Mouse (Mus musculus) forebrain, embryonic 16.5 days (tissue): Measurements from ENCODE around the gene Rora. TPM values are rescaled to one million over a fixed set of nuclear protein-coding genes. Genes with fewer than 3 reads are reported as not detected.
A peak's percentile ranks its signal among the peaks of the same experiment; 100 is the strongest.

Experiments used
- ATAC-seq: fragments of 200-750 bp; cut with Nextera tagmentation; 2 replicates; pipeline ENCODE4 v1.8.0; 2017; ENCODE audit warnings: mild to moderate bottlenecking, moderate library complexity
- H3K27ac ChIP-seq: fragments of 300-500 bp; sonication (generic); 2 replicates; pipeline ENCODE4 v1.5.1; 2014; ENCODE audit warnings: low read length, control low read depth
- H3K27me3 ChIP-seq: fragments of 300-500 bp; sonication (generic); replicated peaks from 2 replicates; pipeline ENCODE4 v1.6.1; 2014; ENCODE audit warnings: low read length; ENCODE audit not compliant: control insufficient read depth, insufficient read depth
- H3K36me3 ChIP-seq: fragments of 300-500 bp; sonication (generic); 2 replicates; pipeline ENCODE4 v1.6.1; 2014; ENCODE audit not compliant: control insufficient read depth, insufficient read depth
- H3K4me1 ChIP-seq: fragments of 300-500 bp; sonication (generic); replicated peaks from 2 replicates; pipeline ENCODE4 v1.6.1; 2014; ENCODE audit warnings: low read length; ENCODE audit not compliant: control insufficient read depth, insufficient read depth
- H3K4me2 ChIP-seq: fragments of 300-500 bp; sonication (generic); 2 replicates; pipeline ENCODE4 v1.6.1; 2014; ENCODE audit warnings: mild to moderate bottlenecking, low read length, control low read depth
- H3K4me3 ChIP-seq: fragments of 300-500 bp; sonication (generic); replicated peaks from 2 replicates; pipeline ENCODE4 v1.5.1; 2014; ENCODE audit warnings: mild to moderate bottlenecking, low read length, control low read depth
- H3K9ac ChIP-seq: fragments of 300-500 bp; sonication (generic); replicated peaks from 2 replicates; pipeline ENCODE4 v1.6.1; 2014; ENCODE audit warnings: low read depth, low read length, control low read depth
- H3K9me3 ChIP-seq: fragments of 300-500 bp; sonication (generic); 2 replicates; pipeline ENCODE4 v1.6.1; 2016; ENCODE audit warnings: low read length; ENCODE audit not compliant: control insufficient read depth
- WGBS: fragments of 180-500 bp; shearing (Covaris S2); extraction: QIAGEN DNeasy Blood & Tissue Kit; methylation state at CpG from one replicate; pipeline ENCODE4 v1.1.7; 2014; 5-methylcytosine and 5-hydroxymethylcytosine counted together
- polyA plus RNA-seq: library from polyadenylated mRNA; unstranded; fragments of >200 nt; fragmentation: Nextera tagmentation; extraction: Ambion mirVana; gene quantifications from 2 replicates; pipeline ENCODE4 v1.2.1, GENCODE M21; 2015

Rora gene
- polyA plus RNA-seq, 1 experiment from 2014 or later, result 7.9 TPM

DNA sequence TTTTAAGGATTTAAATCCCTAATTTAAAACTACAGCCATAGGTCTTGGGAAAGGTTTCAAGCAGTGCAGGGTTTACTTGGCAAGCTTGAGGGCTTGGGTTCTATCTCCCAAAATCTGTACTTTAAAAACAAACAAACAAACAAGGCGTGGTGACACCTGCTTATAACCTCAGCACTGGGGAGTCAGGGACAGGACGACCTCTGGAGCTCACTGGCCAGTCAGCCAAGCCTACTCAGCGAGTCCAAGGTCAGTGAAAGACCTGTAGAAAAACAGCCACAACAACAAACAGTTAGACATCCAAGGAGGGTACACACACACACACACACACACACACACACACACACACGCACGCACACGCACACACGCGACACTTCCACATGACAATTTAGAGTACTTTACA, 538.9 kb downstream of the Rora start:
- H3K27ac ChIP-seq, result no peak overlapping the region
- H3K4me3 ChIP-seq, result no peak overlapping the region
- no peak overlapping the region for H3K9ac ChIP-seq
- no peak overlapping the region for H3K4me2 ChIP-seq
- no peaks in the 10 kb centered on the region for H3K36me3 ChIP-seq
- peaks cover 3% of the 10 kb centered on the region; the same call in 1 of the 2 replicates for H3K4me1 ChIP-seq
- WGBS, result 87% methylated on average over 8 of the region's 8 CpGs
- no peaks in the 10 kb centered on the region for H3K27me3 ChIP-seq
- H3K9me3 ChIP-seq, result no peaks in the 10 kb centered on the region
- no peak for ATAC-seq

DNA sequence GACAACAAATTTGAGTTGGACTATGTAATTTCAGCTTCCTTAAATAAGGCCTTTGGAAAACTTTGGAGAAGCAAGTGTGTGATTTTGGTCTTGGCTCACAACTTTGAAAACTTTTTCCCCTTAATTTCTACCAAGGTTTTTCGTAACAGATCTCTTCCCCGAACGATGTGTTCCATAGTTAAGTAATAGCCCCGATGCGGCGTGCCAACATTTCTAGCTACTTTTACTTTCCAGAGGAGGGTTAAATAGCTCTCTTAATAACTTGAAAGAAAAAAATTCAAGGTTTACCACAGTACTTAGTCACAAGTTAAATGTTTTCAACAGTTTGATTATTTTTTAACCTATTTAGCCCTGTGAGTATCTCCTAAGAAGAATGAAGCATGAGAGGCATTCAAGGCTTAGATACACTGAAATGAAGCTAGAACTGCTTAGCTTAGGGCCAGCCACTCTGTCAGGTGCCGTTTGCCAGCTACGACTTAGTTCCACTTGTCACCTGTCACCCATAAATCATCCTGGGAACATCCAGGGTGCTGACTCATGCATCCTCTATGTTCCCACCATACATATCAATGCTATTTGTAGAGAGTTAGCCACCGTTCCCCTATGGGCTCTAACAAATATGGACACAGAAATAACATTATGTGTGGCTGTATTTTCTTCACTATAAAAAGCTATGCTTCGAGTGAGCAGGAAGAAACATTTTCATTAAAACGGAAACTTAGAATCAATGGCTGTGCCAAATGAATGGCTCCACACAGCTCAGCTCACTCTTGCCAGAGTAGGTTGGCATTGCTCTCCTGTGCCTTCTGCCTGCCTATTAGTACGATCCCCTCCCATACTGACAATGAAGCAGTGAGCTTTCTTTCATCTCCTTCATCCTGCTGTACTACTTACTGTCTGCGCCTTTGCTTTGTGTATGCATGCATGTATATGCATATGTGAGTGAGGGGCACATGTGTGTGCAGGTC, 541.3 kb downstream of the Rora start:
- Histone ChIP-seq H3K9ac (no peak overlapping the region), H3K27me3 (no peaks in the 10 kb centered on the region), H3K4me3 (no peak overlapping the region), H3K4me1 (peaks cover 3% of the 10 kb centered on the region; the same call in 1 of the 2 replicates), H3K36me3 (no peaks in the 10 kb centered on the region), H3K4me2 (no peak overlapping the region), H3K27ac (no peak overlapping the region), H3K9me3 (no peaks in the 10 kb centered on the region)
- peak; percentile 40; the same call in 1 of the 2 replicates for ATAC-seq
- 84% methylated on average over 13 of the region's 13 CpGs for WGBS

DNA sequence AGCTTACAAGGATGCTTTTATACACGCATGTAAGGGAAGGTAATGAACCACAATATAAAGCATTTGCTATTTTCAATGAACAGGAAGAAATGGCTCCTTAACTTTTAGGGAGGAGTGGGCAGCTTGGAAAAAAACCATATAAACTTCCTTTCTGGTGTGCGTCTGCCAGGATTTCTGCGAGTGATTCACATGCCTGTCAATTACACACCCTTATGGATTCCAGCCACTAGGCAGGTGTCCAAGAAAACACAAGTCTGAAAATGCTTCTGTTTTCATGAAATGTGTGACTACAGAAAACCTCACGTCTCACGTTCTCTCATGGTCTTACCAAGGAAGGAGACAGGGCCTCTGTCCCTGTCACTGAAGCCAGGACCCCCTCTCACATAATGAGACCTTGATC, 560.2 kb downstream of the Rora start:
- 25% methylated on average over 5 of the region's 5 CpGs for WGBS
- Histone ChIP-seq H3K27ac (no peak overlapping the region), H3K9me3 (no peaks in the 10 kb centered on the region), H3K36me3 (no peaks in the 10 kb centered on the region), H3K27me3 (no peaks in the 10 kb centered on the region), H3K4me1 (peaks cover 10% of the 10 kb centered on the region), H3K4me2 (no peak overlapping the region), H3K4me3 (no peak overlapping the region), H3K9ac (no peak overlapping the region)
- no peak for ATAC-seq

DNA sequence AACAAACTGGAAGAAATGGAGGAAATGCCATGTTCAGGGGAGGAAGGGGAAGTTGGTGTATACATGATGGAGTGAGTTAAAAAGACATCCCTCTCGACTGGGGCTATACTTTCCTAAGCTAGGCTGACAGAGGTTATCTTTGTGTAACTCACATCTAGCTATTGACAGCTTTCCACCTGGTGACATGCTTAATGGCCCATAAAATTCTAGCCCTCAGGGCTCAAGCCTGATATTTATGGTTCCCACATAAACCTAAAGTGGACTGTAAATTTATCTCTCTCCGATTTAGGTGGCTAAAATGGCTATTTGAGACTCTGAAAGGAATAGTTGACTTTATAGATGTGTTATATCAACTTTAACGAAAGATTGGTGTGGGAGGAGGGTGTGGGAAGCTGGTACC, 571.3 kb downstream of the Rora start:
- no peaks in the 10 kb centered on the region for H3K27me3 ChIP-seq
- H3K27ac ChIP-seq, result no peak overlapping the region
- no peak overlapping the region for H3K9ac ChIP-seq
- H3K4me2 ChIP-seq, result no peak overlapping the region
- 73% methylated on average over 3 of the region's 3 CpGs for WGBS
- H3K4me3 ChIP-seq, result no peak overlapping the region
- H3K9me3 ChIP-seq, result no peaks in the 10 kb centered on the region
- H3K4me1 ChIP-seq, result no peaks in the 10 kb centered on the region; the same call in 1 of the 2 replicates
- no peak for ATAC-seq
- no peaks in the 10 kb centered on the region for H3K36me3 ChIP-seq

DNA sequence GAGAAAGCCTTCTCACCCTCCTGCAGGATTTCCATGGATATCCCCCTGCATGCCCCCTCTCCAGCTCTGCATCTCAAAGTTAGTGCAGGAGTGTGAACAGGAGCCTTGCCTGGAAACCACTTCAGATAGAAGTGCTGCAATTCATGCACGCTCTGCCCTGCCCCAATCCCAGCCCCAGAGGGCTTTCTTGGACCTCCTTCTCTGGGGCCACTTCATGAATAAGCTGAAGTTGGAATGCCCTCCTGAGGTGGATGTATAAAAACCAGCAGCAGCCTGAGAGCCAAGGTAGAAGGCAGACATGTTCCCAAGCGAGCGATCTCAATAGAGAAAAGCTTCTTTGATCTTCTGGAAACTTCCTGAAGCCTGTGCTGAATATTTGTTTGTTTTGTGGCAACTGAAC, 572.8 kb downstream of the Rora start:
- WGBS, result 31% methylated on average over 3 of the region's 3 CpGs
- no peak overlapping the region for H3K27ac ChIP-seq
- no peaks in the 10 kb centered on the region; the same call in 1 of the 2 replicates for H3K4me1 ChIP-seq
- H3K36me3 ChIP-seq, result no peaks in the 10 kb centered on the region
- ATAC-seq, result no peak
- no peaks in the 10 kb centered on the region for H3K9me3 ChIP-seq
- no peak overlapping the region for H3K4me3 ChIP-seq
- no peak overlapping the region for H3K4me2 ChIP-seq
- H3K9ac ChIP-seq, result no peak overlapping the region
- H3K27me3 ChIP-seq, result no peaks in the 10 kb centered on the region

DNA sequence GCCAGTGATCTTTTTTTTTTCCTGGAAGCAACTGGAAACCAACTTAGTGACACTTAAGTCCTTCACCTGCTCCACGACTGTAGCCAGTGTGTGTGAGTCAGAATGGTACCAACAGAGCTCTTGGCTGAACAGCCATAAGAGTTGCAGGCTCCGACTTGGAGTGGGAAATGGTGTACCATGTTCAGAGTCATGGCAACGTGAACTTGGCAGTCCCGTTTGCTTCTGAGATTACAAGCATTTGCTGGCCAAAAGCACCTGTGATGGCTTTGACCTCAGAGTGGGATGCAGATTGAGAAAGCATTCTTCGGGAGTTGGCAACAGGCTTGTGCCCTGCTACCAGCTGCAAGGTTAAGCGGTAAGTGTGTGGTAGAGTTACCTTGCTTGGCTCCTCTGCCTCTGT, 574.2 kb downstream of the Rora start:
- Histone ChIP-seq H3K27ac (no peak overlapping the region), H3K4me1 (no peaks in the 10 kb centered on the region; the same call in 1 of the 2 replicates), H3K27me3 (no peaks in the 10 kb centered on the region), H3K4me2 (no peak overlapping the region), H3K4me3 (no peak overlapping the region), H3K36me3 (no peaks in the 10 kb centered on the region), H3K9me3 (no peaks in the 10 kb centered on the region), H3K9ac (no peak overlapping the region)
- no peak for ATAC-seq
- WGBS, result 89% methylated on average over 6 of the region's 6 CpGs

DNA sequence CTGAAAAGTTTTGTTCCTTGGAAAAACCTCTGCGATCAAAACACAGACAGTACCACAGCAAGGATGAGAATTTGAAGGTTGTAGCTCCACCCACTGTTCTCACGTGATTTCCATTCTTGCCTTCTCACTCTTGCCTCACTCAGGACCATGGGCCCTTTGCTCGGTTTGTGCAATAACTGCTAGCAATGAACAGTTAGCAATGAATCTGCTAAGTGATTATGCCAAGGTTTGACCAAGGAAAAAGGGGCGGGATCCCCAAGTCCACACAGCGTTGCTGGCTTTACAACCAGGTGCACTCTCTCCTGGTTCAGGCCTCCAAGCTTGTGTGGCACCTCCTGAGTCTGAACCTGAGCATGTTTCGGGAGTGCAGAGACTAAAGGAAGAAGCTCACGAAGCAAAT, 576.3 kb downstream of the Rora start:
- Histone ChIP-seq H3K27me3 (no peaks in the 10 kb centered on the region), H3K27ac (no peak overlapping the region), H3K4me2 (no peak overlapping the region), H3K9me3 (no peaks in the 10 kb centered on the region), H3K4me1 (peaks cover 7% of the 10 kb centered on the region), H3K36me3 (no peaks in the 10 kb centered on the region), H3K4me3 (no peak overlapping the region), H3K9ac (no peak overlapping the region)
- ATAC-seq, result no peak
- WGBS, result 89% methylated on average over 7 of the region's 7 CpGs

DNA sequence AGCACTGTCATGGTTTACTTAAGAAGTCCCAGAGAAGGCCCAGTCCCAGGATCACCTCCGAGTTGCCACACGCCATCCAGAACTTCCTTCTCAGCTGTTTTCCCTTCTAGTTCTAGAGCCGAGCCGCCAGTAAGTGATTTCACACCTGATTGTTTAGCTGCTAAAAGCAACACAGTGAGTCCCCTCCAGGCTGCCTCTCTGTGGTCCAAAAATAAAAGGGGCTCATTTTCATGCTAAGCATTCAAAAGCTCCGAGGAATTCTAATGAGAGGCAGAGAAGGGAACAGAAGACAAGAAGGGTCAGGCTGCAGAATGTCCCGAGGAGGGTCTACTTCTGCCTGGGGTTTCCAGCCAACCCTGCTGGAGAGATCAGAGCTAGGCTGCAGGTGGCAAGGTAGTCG, 580.9 kb downstream of the Rora start:
- H3K9me3 ChIP-seq, result no peaks in the 10 kb centered on the region
- no peak overlapping the region for H3K4me3 ChIP-seq
- no peak overlapping the region for H3K27ac ChIP-seq
- no peak for ATAC-seq
- H3K27me3 ChIP-seq, result no peaks in the 10 kb centered on the region
- H3K36me3 ChIP-seq, result no peaks in the 10 kb centered on the region
- no peak overlapping the region for H3K4me2 ChIP-seq
- WGBS, result 7% methylated on average over 7 of the region's 7 CpGs
- H3K9ac ChIP-seq, result no peak overlapping the region
- peaks cover 7% of the 10 kb centered on the region for H3K4me1 ChIP-seq

DNA sequence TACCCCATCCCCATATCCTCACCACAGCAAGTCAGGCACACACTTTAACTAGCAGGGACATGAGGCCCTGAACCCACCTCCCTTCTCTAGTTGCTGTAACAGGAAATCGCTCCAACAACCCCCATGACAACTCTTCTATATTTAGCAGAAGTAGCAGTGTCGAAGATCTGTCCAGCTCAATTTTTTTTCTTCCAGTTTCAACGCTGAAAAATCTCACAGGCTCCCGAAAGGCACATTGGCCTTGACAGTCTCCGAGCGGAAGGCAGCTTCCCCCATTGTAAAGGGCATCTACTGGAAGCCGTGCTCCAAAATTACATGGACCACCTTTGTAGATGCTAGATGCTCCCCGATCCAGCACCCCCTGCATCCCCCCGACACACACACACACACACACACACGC, 583.7 kb downstream of the Rora start:
- H3K4me3 ChIP-seq, result no peak overlapping the region
- H3K36me3 ChIP-seq, result no peaks in the 10 kb centered on the region
- H3K4me2 ChIP-seq, result no peak overlapping the region
- no peaks in the 10 kb centered on the region for H3K27me3 ChIP-seq
- H3K9ac ChIP-seq, result no peak overlapping the region
- 86% methylated on average over 10 of the region's 10 CpGs for whole genome bisulfite sequencing
- peaks cover 7% of the 10 kb centered on the region for H3K4me1 ChIP-seq
- no peak overlapping the region for H3K27ac ChIP-seq
- ATAC-seq, result no peak
- H3K9me3 ChIP-seq, result no peaks in the 10 kb centered on the region
